Comparison of ENCODE assay signal across 8 mouse cellular contexts in genomic region chr10:30802681-30803586, GRCm38 (mm10). TPM values are rescaled to one million over a fixed set of nuclear protein-coding genes. Genes with fewer than 3 reads are reported as not detected.
DNase-seq lines count a peak whose midpoint lies in the region; ATAC-seq lines count a peak whose summit lies in the region.

Gene Ncoa7 (minus strand): TSS chr10:30803326.

- no peaks in the 10 kb centered on the region for H3K36me3 ChIP-seq in hindbrain, embryonic 11.5 days (ENCODE audit: control insufficient read depth, insufficient read depth, low read length)

- H3K27me3 ChIP-seq in hindbrain, embryonic 11.5 days (ENCODE audit: control insufficient read depth, insufficient read depth, low read length), result no peaks in the 10 kb centered on the region

- peak; percentile 94 for ATAC-seq in hindbrain, embryonic 11.5 days (ENCODE audit: low FRiP score)

- no peaks in the 10 kb centered on the region for H3K9me3 ChIP-seq in hindbrain, embryonic 11.5 days (ENCODE audit: control insufficient read depth, low read length)

- peak within 1 kb of the TSS; percentile 58 for H3K4me2 ChIP-seq in hindbrain, embryonic 11.5 days (replicated peaks; ENCODE audit: low read depth, low read length)

- H3K9ac ChIP-seq in hindbrain, embryonic 11.5 days (ENCODE audit: low read depth, low read length), result peak within 1 kb of the TSS; percentile 87

- DNase-seq in NIH3T3 (ENCODE audit: low read depth), result peak; percentile 87
- peak; percentile 92 for DNase-seq in cerebellum, adult 9-10 months
- DNase-seq in frontal cortex, adult 2 months (ENCODE audit: extremely low spot score in 1 of 2, low spot score in 1 of 2), result peak; percentile 52 to 71
- peak; percentile 82 for DNase-seq in hindbrain, embryonic 11.5 days (ENCODE audit: low spot score)
- DNase-seq in layer of hippocampus, postnatal 36 days, result peak; percentile 79 to 82
- DNase-seq in lung, postnatal 25 days (ENCODE audit: low spot score), result peak; percentile 75
- peak; percentile 63 for DNase-seq in retina, adult 2 months (ENCODE audit: low read depth, low spot score)
- peak; percentile 79 for DNase-seq in thymus, postnatal 25 days

- H3K27ac ChIP-seq in hindbrain, embryonic 11.5 days (ENCODE audit: low read depth, low read length), result peak within 1 kb of the TSS; percentile 94

- no peaks in the 10 kb centered on the region for H3K4me1 ChIP-seq in hindbrain, embryonic 11.5 days (replicated peaks; ENCODE audit: control insufficient read depth, insufficient read depth, low read length)

- peak within 1 kb of the TSS; percentile 76 for H3K4me3 ChIP-seq in hindbrain, embryonic 11.5 days (ENCODE audit: low read depth, low read length)

- under 1% methylated on average over 73 of the region's 89 CpGs for WGBS in hindbrain, embryonic 11.5 days

RNA-seq across cellular contexts. Expression of gene Ncoa7, which starts in this region (rescaled TPM):
- 39.7 and 46.7 TPM in 2 replicates for polyA plus RNA-seq in frontal cortex, adult 2 months (2012; rRNA removed)
- 9.3 and 9.7 TPM in 2 replicates for polyA plus RNA-seq in hindbrain, embryonic 11.5 days (2014; fragmentation: Nextera tagmentation; extraction: Ambion mirVana)
- total RNA-seq in layer of hippocampus, postnatal 36 days (2021), result 100 to 1,000 TPM in 1 of 2 experiments, 10 to 100 TPM in 1; 99.7 to 105 TPM

Comparison
In these comparisons a context has a peak if more than half of its experiments do, and no peak if none do; other contexts are left out.
1. Peak in every context shown above with its lines: DNase-seq, ATAC-seq, H3K4me3 ChIP-seq and H3K27ac ChIP-seq.